Mouse (Mus musculus): Measurements from ENCODE around the gene Sec14l1.
"Not testable (repeated sequence)": the region's sequence is repeated elsewhere in the genome, so short reads cannot be mapped to it uniquely, and the experiment has no call there.

Sec14l1 gene

DNA sequence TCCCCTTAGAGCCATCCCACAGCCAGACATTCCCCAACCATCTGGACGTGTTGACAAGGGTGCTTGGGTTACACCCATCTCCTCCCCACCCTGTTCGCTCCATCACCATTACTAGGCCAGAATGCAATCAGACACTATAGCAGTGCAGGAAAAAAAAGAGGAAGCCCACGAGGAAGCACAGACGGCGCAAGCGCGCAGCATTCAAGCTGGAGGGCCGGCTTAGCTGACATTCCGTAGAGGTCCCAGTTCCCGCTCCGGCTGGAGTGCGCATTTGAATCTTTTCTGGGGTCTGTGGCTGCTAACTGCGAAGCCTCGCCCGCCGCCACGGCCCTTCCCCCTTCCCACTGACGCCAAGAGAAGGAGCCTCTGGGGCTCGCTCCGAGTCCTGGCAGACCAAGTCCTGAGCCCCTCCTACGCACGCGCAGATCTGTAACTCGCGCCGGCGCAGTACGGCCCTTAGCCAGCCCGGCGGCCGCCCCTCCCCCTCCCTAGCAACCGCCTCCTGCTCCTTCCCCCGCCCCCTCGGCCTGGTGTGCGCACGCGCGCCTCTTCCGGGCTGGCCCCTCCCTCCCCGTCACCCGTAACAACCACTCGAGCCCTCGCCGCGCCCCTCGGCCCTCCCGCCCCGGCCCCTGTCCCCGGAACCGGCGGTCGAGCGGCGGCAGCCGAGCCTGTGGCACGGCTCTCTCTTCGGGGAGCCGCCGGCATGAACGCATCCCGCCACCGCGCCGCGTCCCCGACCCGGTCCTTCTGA is at the start of gene Sec14l1:
Sec14l1 (plus strand) TSS at position 577 of the 754 bp plus-strand sequence.
- peak; percentile 52 for ATAC-seq (ENCODE audit: low TSS enrichment)

- ATAC-seq (ENCODE audit: low TSS enrichment): not testable (repeated sequence)
Measured at GRCm38 (mm10) chr11:117065602-117066001, 49.4 kb upstream of the Sec14l1 start.

DNA sequence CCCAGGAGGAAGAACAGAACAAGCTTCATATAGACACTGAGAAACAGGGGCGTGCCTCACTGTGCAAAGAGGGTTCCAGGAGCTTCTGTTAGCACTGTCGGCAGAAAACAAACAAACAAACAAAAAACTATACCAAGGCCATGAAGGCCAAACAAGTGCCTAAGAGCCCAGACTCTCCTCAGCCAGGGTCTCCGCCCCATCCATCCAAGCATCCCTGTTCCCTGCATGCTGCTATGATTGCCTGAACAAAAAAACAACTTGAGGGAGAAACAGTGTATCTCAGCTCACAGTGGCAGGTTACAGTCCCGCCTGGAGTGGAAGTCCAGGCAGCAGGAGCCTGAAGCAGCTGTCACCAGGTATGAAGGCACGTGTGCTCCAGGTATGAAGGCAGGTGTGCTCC is 48.2 kb upstream of the Sec14l1 start:
- no peak for ATAC-seq (ENCODE audit: low TSS enrichment)

- ATAC-seq (ENCODE audit: low TSS enrichment): no peak
Measured at GRCm38 (mm10) chr11:117068332-117068731, 46.6 kb upstream of the Sec14l1 start.

GRCm38 (mm10) chr11:117069027-117069426 is 45.9 kb upstream of the Sec14l1 start:
- ATAC-seq (ENCODE audit: low TSS enrichment): no peak

- ATAC-seq (ENCODE audit: low TSS enrichment): no peak
Measured at GRCm38 (mm10) chr11:117070711-117071110, 44.3 kb upstream of the Sec14l1 start.

GRCm38 (mm10) chr11:117072128-117072527 is 42.8 kb upstream of the Sec14l1 start:
- peak; percentile 67; the same call in 1 of the 2 replicates for ATAC-seq (ENCODE audit: low TSS enrichment)

GRCm38 (mm10) chr11:117073426-117073825 is 41.5 kb upstream of the Sec14l1 start:
- no peak for ATAC-seq (ENCODE audit: low TSS enrichment)

GRCm38 (mm10) chr11:117076576-117077196 is 38.3 kb upstream of the Sec14l1 start:
- ATAC-seq (ENCODE audit: low TSS enrichment): peak; percentile 68

DNA sequence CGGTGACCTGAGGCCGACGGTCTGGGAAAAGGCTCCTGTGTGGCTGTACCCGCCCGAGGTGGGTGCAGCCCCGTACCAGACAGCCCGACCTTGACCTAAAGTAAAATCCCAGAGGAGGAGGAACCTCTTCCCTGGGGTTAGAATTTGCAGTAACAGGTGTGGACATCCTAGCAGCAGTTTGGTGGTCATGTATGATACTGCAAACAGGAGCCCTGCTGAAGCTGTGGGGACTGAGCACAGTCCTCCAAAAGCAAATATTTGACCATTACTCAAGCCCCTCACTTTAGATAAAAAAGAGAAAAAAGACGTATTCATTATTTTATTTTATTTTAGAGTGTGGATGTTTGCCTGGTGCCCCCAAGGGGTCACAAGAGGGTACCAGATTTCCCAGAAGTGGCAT is 37.7 kb upstream of the Sec14l1 start:
- no peak for ATAC-seq (ENCODE audit: low TSS enrichment)

GRCm38 (mm10) chr11:117077902-117078301 is 37.1 kb upstream of the Sec14l1 start:
- no peak for ATAC-seq (ENCODE audit: low TSS enrichment)

DNA sequence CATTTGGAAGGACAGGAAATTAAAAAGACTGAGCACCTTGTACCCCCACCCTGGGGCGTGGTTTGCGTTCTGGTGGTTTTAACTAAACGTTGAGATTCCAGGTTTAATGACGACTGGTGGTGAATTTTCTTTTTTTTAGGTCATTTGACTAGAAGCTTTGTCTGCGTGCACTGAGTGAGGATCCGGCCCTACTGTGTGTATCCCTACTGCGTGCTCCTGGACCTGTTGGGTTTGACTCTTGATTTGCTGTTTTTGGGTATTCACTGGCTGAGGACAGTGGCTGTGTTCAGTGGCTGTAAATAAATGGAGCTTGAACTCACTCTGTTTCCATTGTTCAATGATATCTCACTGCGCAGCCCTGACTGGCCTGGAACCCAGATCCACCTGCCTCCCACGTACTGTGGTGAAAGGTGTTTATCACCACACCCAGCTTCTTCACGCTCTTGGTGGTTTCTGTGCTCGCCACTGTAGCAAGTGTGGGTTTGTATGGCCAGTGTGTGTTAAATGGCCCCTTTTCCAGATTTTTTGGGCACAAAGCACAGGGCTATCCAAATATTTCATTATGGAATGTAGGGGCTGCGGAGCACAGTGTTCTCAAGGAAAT is 36.2 kb upstream of the Sec14l1 start:
- no peak for ATAC-seq (ENCODE audit: low TSS enrichment)

DNA sequence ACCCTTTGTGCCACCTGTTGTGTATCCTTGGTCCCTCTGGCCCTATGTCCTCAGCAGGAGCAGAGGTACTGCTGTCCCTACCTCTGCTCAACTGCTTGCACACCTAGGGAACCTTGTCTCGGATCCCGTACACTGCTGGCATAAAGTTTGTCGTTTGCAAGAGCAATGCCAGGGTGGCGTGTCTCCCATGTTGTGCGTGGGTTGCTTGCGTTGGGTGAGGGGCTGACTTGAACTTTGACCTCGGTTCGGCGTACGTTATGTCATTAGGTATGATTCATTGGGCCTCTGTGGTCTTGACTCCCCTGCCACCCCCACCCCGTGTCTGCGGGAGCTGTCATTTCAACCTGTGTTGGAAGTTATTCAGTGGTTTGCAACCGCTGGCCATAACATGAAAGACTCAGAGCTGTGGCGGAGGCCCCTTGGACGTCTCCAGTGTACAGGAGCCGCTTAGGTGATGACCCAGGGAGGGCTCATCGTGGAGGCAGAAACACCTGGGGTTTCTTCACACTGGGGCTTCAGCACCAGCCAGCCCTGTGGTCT is 35.2 kb upstream of the Sec14l1 start:
- no peak for ATAC-seq (ENCODE audit: low TSS enrichment)

DNA sequence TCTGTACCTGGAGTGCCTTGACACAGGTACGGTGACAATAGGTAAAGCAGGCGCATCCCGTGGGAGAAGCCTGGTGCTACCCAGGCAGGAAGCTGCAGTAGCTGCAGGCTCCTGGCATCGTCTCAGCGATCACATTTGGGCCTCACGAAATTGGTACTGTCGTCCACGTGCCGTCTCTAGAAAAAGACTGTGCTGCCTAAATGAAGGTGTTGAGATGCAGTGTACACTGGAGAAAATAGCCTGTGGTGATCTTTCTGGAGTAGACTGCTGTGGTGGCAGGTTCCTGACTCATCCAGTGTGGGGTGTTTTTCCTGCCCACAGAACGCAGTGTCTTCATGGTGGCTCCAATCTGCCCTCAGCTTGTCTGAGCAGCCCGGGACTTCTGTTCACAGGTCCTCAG is 34.8 kb upstream of the Sec14l1 start:
- ATAC-seq (ENCODE audit: low TSS enrichment): peak; percentile 62

- peak; percentile 32 for ATAC-seq (ENCODE audit: low TSS enrichment)
Measured at GRCm38 (mm10) chr11:117081165-117082064, 33.6 kb upstream of the Sec14l1 start.

GRCm38 (mm10) chr11:117082353-117082934 is 32.5 kb upstream of the Sec14l1 start:
- no peak for ATAC-seq (ENCODE audit: low TSS enrichment)

DNA sequence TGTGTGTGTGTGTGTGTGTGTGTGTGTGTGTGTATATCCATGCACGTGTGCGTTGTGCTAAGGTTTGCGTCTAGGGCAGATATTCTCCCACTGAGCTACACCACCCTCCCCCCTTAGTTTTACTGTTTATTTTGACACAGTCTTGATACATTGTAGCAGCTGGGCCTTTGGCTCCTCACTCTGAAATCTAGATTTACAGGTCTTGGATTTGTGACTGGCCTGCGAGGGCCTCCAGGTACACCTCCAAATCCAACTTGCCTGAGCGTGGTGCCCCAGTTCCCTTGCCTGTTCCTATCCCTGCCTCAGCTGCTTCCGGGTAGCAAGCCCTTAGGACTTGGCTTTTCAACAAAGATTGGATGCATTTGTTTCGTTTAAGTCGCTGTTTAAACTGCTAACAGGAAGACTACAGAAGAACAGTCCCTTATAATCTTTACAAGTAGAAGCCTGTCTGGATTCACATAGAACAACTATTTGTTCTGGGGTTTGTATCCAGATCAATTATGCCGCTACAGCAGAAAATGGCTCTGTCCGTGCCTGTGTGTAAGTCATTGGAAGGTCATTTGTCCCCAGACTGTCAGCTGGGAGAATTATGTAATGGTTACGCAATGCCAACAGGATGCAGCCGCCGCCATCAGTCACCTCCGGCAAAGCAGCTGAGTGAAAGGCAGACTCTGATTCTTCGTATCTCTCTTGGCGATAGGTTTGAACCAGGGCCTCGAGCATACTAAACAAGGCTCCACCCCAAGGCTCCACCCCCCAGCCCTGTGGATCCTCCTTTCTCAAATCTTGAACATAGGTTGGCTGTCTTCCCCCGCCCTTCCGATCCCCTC is 31.7 kb upstream of the Sec14l1 start:
- ATAC-seq (ENCODE audit: low TSS enrichment): no peak

DNA sequence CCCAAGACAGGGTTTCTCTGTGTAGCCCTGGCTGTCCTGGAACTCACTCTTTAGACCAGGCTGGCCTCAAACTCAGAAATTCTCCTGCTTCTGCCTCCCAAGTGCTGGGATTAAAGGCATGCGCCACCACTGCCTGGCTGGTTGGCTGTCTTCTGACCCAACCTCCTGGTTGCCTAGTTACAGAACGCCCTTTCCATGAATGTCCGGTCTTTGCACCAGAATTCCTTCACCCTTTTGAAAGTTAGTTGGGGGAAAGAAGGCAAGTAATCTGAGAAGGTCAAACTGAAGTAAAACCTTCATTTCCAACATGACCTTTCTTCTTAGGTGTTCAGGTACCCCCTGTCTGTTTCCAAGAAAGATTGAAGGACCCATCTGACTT is 31.1 kb upstream of the Sec14l1 start:
- not testable (repeated sequence) for ATAC-seq (ENCODE audit: low TSS enrichment)

GRCm38 (mm10) chr11:117086215-117086614 is 28.8 kb upstream of the Sec14l1 start:
- no peak for ATAC-seq (ENCODE audit: low TSS enrichment)

GRCm38 (mm10) chr11:117087036-117087799 is 27.8 kb upstream of the Sec14l1 start:
- ATAC-seq (ENCODE audit: low TSS enrichment): no peak

All from frontal cortex, adult (tissue).